8 mouse cellular contexts compared by ENCODE assay signal in the genomic region with DNA sequence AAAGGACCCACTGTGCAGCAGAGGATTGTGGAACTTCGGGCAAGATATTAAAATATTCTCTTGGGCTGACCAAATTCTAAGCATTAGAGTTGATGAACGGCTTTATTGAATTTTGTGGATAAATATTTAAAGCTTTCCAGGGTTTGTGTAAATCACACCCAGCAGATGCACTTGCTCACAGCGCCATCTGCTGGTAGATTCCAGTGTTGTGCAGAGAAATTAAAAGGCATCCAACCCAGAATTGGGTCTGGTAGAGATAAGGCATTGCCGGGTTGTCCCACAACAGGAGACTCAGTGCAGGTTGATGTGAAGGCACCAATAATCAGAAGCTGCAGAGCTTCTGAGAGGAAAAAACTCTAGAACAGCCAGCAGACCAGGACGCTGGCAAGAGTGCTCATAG.
A peak's percentile ranks its signal among the peaks of the same experiment; 100 is the strongest.
DNase-seq lines count a peak whose midpoint lies in the region; ATAC-seq and TF ChIP-seq lines count a peak whose summit lies in the region.

No protein-coding gene starts in this region.

- 12% methylated on average over 5 of the region's 5 CpGs for WGBS in large intestine, adult 2 months
- WGBS in lung, adult 2 months: 12% methylated on average over 5 of the region's 5 CpGs

- no peak for TF ChIP-seq POLR2A in lung, adult 2 months (IDR thresholded peaks at IDR 0.05; ENCODE audit: borderline replicate concordance, extremely low read depth, low read depth, low read length)

- DNase-seq in urinary bladder, postnatal 14 days (ENCODE audit: low spot score): peak; percentile 53
- DNase-seq in urinary bladder, adult 2 months (ENCODE audit: low spot score): no peak
- peak; percentile 63 for DNase-seq in cerebellum, adult 9-10 months
- DNase-seq in frontal cortex, postnatal 14 days (ENCODE audit: low spot score in 2 of 2): peak; percentile 25 to 58
- peak; percentile 8 for DNase-seq in large intestine, adult 2 months (ENCODE audit: low read depth, low spot score)
- peak; percentile 26 for DNase-seq in lung, adult 2 months
- DNase-seq in retina, postnatal 7 days (ENCODE audit: low read depth, low spot score): peak; percentile 60

- TF ChIP-seq CTCF in lung, adult 2 months (IDR thresholded peaks at IDR 0.05; ENCODE audit: insufficient read depth, low read length): peak; percentile 59; the same call in 1 of the 2 replicates

- H3K4me1 ChIP-seq in lung, adult 2 months (ENCODE audit: control insufficient read depth, insufficient read depth, low read length): no peaks in the 10 kb centered on the region

- no peak for ATAC-seq in erythroid progenitor cell, adult 5-6 weeks (replicated peaks; ENCODE audit: low FRiP score, poor library complexity, severe bottlenecking)

- no peak overlapping the region for H3K4me3 ChIP-seq in lung, adult 2 months (replicated peaks; ENCODE audit: extremely low read depth, low read depth, low read length)
